Mouse (Mus musculus): ENCODE data around the gene Vmn1r64.

DNA sequence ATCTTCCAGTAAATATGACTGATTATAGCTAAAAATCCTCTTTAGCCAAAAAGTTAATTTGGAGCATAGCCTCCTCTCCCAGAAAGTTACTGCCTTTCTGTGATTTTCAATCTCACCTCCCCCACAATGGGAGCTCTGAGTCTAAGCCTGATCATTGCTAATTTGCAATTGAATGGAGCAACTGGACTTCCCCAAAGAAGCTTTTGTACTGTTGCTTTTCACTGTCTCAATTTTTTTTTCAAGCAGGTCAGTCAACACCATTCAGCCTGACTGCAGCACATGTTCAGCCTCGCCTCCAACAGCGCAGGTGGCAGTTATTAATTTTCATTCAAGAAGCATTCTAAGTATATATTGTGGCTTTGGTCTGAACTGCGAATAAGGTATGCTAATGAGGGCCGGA, 14.9 kb upstream of the Vmn1r64 start:
- TF ChIP-seq CTCF (IDR thresholded peaks at IDR 0.05; ENCODE audit: low read depth, low read length) (no peak), POLR2A (IDR thresholded peaks at IDR 0.05; ENCODE audit: borderline replicate concordance, low read depth, low read length) (no peak)
